Comparison of ENCODE assay signal across 18 mouse cellular contexts in the genomic region with DNA sequence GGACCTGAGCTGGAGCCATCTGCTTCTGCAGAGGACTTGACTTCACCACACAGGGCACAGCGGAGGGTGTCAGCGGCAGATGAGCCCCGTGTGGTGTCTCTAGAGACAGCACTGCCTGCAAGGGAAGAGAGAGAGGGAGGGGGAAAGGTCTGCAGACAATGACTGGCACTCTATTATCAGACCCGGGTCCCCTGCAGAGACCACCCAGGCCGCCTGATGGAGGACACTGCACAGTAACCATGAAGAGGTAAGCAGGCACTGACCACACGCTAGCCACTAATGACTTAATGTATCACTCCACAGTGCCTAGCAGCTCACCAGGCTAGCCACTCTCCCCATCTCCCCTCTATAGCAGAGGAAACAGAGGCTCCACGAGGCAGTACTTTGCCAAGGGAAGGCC. TPM values are rescaled to one million over a fixed set of nuclear protein-coding genes. Genes with fewer than 3 reads are reported as not detected.
"Had no signal": no experiment of that assay in that cellular context is flagged by ENCODE, and none has a peak within 500 bp of the region (broad histone marks: within the 10 kb centered on the region; RNA-seq: fewer than 3 reads in every experiment).

No protein-coding gene starts in this region.

- H3K9me3 ChIP-seq: hindbrain, embryonic 15.5 days; limb, embryonic 13.5 days; midbrain, embryonic 12.5 days; stomach, embryonic 15.5 days had no signal

- H3K4me3 ChIP-seq: hindbrain, embryonic 15.5 days; limb, embryonic 13.5 days; midbrain, embryonic 12.5 days; stomach, embryonic 15.5 days had no signal

- H3K27me3 ChIP-seq: hindbrain, embryonic 15.5 days; limb, embryonic 13.5 days; midbrain, embryonic 12.5 days; stomach, embryonic 15.5 days had no signal

- H3K27ac ChIP-seq: hindbrain, embryonic 15.5 days; kidney, postnatal 0 days; limb, embryonic 13.5 days; liver, embryonic 14.5 days; midbrain, embryonic 12.5 days; stomach, embryonic 15.5 days had no signal

- H3K4me2 ChIP-seq: hindbrain, embryonic 15.5 days; limb, embryonic 13.5 days; lung, embryonic 14.5 days; midbrain, embryonic 12.5 days; stomach, embryonic 15.5 days had no signal

- H3K9ac ChIP-seq: hindbrain, embryonic 15.5 days; limb, embryonic 13.5 days; liver, embryonic 14.5 days; lung, embryonic 14.5 days; midbrain, embryonic 12.5 days; stomach, embryonic 15.5 days had no signal

- H3K4me1 ChIP-seq: limb, embryonic 13.5 days; midbrain, embryonic 12.5 days; stomach, embryonic 15.5 days had no signal

- H3K36me3 ChIP-seq: hindbrain, embryonic 15.5 days had no signal

- ATAC-seq: inflammation-experienced regulatory T-cells, adult 6 months had no signal

- DNase-seq: kidney, adult 11 months; kidney, adult 9 months; kidney, postnatal 36 days; layer of hippocampus, adult 9-11 months; layer of hippocampus, postnatal 36 days; lung, embryonic 14.5 days; lung, postnatal 10 days; lung, postnatal 4 days; thymus, postnatal 36 days had no signal

RNA-seq across cellular contexts. Expression of gene Orm2, which starts 8.6 kb away (rescaled TPM):
- polyA plus RNA-seq: hindbrain, embryonic 15.5 days; kidney, postnatal 0 days; limb, embryonic 13.5 days; liver, embryonic 14.5 days; lung, embryonic 14.5 days; midbrain, embryonic 12.5 days; neural tube, embryonic 14.5 days; stomach, embryonic 15.5 days had no signal

RNA-seq across cellular contexts. Expression of gene Orm3, which starts 14.9 kb away (rescaled TPM):
- polyA plus RNA-seq: hindbrain, embryonic 15.5 days; kidney, postnatal 0 days; limb, embryonic 13.5 days; liver, embryonic 14.5 days; lung, embryonic 14.5 days; midbrain, embryonic 12.5 days; neural tube, embryonic 14.5 days; stomach, embryonic 15.5 days; thymus, postnatal 0 days had no signal

RNA-seq across cellular contexts. Expression of gene Orm1, which starts 26.5 kb away (rescaled TPM):
- polyA plus RNA-seq: hindbrain, embryonic 15.5 days; inflammation-experienced regulatory T-cells, adult 6 months; kidney, postnatal 0 days; limb, embryonic 13.5 days; liver, embryonic 14.5 days; lung, embryonic 14.5 days; midbrain, embryonic 12.5 days; neural tube, embryonic 14.5 days had no signal
